Mouse (Mus musculus): Measurements from ENCODE around the gene Pklr.

Pklr gene

GRCm38 (mm10) chr3:89163643-89164245 lies 27.8 kb downstream of the Pklr start:
- peak; percentile 67 for DNase-seq (ENCODE audit: low read depth, low spot score)

DNA sequence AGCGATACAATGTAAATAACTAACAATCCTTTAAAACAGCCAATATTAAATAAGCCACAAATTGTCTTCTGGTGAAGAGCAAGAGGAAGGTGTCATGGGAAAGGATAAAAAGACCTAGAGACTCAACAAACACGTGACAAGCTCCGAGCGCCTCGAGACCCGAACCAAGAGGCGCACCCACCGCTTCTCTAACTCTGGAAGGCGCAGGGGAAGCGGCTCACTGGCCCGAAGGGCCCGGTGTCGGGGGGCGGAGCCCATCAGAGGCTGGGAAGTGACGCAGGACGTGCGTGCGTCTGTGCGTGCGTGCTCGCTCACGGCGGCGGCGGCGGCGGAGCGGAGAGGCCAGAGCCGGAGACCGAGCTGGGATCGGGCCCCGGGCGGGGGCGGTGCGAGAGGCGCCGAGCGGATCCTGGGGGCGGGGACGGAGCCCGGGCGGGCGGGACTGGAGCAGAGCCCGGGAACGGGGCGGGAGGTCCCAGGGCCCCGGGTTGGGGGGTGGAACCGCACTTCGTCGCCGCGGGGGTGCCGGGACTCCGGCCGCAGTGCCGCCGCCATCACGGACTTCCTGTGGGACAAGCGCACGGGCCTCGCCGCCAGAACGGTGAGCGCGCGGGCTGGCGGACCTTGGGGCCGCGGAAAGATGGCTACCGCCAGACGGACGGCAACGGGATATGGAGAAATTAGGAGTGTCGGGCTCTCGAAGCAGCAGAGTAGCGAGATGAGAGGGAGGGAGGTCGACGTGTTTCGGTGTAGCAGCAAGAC lies 28.7 kb downstream of the Pklr start, which contains the start of gene Clk2:
Gene Clk2, plus strand, starts transcription at position 290 of the 762 bp plus-strand sequence.
- peak; percentile 96 for DNase-seq (ENCODE audit: low read depth, low spot score)

DNA sequence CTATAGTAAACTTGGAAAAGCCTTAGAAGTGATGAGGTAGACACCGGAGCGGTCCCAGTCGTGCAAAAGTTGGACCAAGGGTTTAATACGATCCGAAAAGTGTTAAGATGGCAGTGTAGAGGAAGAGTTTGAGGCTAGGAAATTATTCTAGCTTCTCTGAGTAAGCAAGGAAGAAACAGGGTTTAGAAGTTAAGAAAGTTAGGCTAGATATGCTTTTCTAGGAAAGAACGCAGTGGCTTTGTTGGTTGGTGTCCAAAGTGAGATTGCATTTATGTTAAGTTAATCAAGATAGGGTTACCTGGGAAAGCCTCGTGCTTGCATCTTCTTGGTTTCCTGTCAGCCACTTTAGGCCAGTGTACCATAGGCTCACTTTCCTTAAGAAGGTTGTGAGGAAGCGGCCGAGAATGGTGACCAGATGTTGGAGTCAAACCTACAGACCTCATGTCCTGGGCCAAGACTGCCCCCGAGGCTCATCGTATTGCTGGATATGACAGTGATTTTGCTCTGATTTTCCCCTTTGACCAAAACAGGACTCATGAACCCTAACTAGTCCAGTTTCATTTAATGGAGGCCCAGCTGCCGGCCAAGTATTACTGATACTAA lies 29.4 kb downstream of the Pklr start:
- DNase-seq (ENCODE audit: low read depth, low spot score): no peak

DNA sequence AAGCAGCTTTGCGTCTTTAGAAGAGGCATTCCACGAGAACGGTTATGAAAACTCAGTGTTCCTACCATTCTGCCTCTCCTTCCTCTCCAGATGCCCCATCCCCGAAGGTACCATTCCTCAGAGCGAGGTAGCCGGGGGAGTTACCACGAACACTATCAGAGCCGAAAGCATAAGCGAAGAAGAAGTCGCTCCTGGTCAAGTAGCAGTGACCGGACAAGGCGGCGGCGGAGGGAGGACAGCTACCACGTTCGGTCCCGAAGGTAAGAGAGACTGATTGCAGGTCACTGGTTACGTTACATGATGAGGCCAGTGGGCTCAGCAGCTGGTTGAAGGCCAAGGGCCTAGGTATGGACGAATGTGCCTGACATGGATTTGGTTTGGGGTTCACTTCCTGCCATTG lies 31.0 kb downstream of the Pklr start:
- no peak for DNase-seq (ENCODE audit: low read depth, low spot score)

DNA sequence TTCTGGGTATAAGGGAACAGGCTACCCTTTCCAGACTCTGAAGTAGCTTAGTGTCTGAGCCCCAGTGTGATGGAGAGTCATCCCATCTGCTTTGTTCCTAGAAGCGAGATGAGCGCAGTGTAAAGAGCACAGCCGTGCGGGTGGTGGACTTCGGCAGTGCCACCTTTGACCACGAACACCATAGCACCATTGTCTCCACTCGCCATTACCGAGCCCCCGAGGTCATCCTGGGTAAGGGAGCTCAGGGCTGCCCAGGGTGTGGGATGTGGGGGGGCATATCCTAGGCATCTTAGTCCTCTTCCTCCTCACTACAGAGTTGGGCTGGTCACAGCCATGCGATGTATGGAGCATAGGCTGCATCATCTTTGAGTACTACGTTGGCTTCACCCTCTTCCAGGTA lies 38.9 kb downstream of the Pklr start:
- DNase-seq (ENCODE audit: low read depth, low spot score): no peak

DNA sequence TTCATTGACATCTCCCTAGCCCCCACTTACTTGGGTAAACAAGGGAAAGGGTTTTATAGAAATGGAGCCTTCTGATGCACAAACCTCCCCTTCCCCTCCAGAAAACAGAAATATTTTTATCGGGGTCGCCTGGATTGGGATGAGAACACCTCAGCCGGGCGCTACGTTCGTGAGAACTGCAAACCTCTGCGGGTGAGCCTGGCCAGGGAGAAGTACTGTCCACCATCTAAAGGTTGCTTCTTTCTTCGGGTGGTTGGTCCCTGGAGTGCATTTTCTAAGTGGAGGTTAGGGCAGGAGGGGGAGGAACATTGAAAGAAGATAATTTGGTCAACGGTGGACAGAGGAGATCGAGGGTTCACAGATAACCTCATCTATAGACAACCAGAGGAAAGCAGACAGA lies 39.6 kb downstream of the Pklr start:
- DNase-seq (ENCODE audit: low read depth, low spot score): no peak

DNA sequence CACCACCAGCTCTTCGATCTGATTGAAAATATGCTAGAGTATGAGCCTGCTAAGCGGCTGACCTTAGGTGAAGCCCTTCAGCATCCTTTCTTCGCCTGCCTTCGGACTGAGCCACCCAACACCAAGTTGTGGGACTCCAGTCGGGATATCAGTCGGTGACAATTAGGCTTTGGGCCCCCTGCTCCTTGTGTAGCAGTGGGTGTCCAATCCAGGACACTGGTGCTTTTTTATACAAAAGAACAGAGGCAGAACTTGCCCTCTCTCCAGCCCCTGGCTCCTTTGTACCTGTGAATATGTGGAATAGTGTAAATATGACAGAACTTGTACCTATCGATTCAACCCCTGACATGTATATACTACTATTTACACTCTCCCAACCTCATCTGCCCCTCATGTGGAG lies 40.5 kb downstream of the Pklr start:
- DNase-seq (ENCODE audit: low read depth, low spot score): no peak

DNA sequence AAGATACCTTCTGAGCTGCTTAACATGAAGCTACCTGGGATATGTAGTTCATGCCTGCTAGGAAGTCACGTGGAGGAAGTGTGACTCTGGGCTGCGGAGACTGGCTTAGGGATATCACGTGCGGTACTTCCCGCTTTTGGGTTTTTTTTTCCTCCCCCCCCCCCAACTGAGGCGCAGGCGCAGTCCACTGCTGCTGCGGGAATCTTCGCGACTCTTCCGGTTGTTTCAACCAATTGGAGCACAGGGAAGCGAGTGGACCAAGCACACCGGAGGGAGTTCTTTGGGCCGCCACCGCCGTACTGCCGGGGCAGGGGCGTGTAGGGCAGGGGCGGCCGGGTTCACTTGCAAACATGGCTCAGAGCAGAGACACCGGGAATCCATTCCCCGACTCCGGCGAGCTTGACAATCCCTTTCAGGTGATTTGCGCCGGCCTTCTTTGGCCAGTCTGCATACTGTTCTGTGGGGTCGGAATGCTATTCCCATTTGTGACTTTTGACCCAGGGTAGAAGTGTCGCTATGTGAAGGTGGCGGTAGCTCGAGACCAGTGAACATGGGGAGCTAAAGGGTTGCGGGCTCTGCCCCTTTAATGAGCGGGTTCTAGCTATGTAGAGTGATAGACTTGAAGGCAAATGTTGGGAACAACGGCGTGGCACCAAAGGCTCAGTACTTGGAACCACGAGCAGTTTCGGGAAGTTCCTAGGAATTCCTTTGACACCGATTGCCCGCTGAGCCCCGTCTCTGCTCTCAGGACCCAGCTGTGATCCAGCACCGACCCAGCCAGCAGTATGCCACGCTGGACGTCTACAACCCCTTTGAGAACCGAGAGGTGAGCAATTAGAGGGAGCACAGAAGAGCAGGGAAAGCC lies 41.5 kb downstream of the Pklr start, which contains the start of gene Scamp3:
Gene Scamp3, plus strand, starts transcription at position 232 of the 865 bp plus-strand sequence.
- peak; percentile 97 for DNase-seq (ENCODE audit: low read depth, low spot score)

GRCm38 (mm10) chr3:89178107-89178385 lies 42.1 kb downstream of the Pklr start:
- DNase-seq (ENCODE audit: low read depth, low spot score): peak; percentile 49

DNA sequence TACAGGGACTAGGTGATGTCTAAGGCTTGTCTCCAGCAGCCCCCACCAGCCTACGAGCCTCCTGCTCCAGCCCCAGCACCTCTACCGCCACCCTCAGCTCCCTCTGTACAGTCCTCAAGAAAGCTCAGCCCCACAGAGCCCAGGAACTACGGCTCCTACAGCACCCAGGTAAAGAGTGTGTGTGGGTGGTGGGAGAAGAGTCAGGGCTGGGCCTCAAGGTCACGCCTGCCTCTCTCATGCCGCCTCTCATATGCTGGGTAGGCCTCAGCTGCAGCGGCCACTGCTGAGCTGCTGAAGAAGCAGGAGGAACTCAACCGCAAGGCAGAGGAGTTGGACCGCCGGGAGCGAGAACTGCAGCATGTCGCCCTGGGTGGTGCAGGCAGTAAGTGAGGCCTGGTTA lies 43.1 kb downstream of the Pklr start:
- no peak for DNase-seq (ENCODE audit: low read depth, low spot score)

DNA sequence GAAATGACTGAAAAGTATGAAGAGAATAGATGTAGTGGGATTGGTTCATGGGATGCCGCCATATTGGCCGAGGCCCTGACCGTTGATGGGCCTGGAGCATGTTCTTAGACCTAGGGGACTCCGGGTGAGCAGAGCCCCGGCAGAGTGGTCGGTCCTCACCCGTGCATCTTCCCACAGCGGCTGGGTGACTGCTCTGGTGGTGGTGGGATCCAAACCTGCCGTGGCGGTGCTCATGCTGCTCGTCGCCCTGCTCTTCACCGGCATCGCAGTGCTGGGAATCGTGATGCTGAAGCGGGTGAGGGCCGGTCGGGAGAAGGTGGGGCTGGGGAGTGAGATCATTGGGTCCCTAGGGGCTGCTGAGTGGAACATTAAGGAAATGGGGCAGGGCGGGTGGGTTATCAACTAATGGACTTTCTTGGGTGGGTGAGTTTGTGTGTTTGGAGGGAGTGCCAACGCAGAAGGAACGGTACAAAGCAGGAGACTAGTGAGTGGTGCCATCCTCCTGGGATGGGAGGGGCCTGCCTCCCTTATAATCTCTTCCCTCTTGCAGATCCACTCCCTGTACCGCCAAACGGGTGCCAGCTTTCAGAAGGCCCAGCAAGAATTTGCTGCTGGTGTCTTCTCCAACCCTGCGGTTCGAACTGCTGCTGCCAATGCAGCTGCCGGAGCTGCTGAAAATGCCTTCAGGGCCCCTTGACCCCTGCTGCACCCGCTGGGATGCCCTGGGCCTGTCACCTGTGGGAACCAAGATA lies 46.0 kb downstream of the Pklr start:
- no peak for DNase-seq (ENCODE audit: low read depth, low spot score)

- no peak for DNase-seq (ENCODE audit: low read depth, low spot score)
These were observed 46.7 kb downstream of the Pklr start for GRCm38 (mm10) chr3:89182531-89183057.

DNA sequence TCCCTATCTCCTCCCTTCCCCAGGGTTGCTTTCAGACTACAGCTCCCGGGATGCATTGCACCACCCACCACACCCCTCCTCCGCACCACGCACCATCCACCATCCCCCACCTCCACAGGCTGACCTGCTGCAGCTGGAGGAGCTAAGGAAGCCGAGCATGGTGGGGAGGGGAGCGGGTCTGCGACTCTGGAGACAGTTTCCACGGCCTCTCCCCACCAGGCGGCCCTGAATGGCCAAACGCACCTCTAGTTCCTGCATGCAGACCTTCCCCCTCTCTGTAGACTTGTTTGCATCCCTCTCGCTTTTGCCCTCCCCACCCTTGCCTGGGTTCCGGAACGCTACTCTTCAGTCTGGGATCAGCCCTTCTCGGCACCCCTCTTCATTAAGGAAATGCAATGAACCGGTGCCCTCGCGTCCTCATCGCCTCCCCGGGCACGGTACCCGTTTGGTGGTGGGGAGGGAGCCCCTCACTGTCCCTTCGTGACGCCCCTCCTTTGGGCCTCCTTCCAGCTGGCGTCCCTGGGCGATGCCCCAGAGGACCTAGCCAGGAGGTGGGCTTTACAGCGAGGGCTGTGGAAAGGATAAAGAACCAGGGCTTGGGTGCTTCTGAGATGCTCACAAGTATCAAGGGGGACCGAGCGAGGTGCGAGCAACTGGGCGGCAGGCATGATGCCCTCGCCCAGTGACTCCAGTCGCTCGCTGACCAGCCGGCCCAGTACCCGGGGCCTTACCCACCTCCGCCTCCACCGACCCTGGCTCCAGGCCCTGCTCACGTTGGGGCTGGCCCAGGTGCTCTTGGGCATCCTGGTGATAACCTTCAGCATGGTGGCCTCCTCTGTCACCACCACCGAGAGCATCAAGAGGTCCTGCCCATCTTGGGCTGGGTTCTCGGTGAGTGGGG lies 47.4 kb downstream of the Pklr start, which contains the start of gene Fam189b:
Gene Fam189b, plus strand, starts transcription at position 86 of the 901 bp plus-strand sequence.
- DNase-seq (ENCODE audit: low read depth, low spot score): no peak

GRCm38 (mm10) chr3:89183959-89184315 lies 48.0 kb downstream of the Pklr start:
- no peak for DNase-seq (ENCODE audit: low read depth, low spot score)

GRCm38 (mm10) chr3:89187197-89187596 lies 51.3 kb downstream of the Pklr start:
- no peak for DNase-seq (ENCODE audit: low read depth, low spot score)

- no peak for DNase-seq (ENCODE audit: low read depth, low spot score)
These were observed 51.9 kb downstream of the Pklr start for GRCm38 (mm10) chr3:89187690-89188477.

- DNase-seq (ENCODE audit: low read depth, low spot score): no peak
These were observed 52.5 kb downstream of the Pklr start for GRCm38 (mm10) chr3:89188478-89188875.

DNA sequence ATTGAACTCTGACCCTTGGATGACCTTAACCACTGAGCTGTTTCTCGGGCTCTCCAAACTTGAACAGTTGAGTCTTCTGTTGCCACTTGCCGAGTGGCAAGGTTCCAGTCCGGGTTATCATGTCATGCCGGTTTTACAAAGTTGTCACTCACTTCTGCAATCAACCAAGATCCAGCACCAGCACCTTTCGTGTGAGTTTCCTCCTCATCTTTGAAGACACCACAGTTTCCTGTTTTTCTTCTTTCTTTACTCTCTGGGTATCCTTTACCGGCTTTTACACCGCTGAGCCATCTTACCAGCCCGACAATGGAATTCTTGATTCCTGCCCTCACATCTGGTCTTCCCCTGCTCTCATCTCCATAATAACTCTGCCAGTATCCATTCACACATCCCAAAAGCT lies 54.5 kb downstream of the Pklr start:
- no peak for DNase-seq (ENCODE audit: low read depth, low spot score)

- DNase-seq (ENCODE audit: low read depth, low spot score): peak; percentile 44
These were observed 57.4 kb downstream of the Pklr start for GRCm38 (mm10) chr3:89193351-89193750.
